Mouse (Mus musculus) stomach, embryonic 15.5 days (tissue): ENCODE data around the gene Mapk7. TPM values are rescaled to one million over a fixed set of nuclear protein-coding genes. Genes with fewer than 3 reads are reported as not detected.

Experiments used
- ATAC-seq: fragments of 200-750 bp; cut with Nextera tagmentation; 2 replicates; pipeline ENCODE4 v1.8.0; 2017; ENCODE audit warnings: low read depth, moderate number of reproducible peaks, moderate TSS enrichment; ENCODE audit not compliant: insufficient read depth, low FRiP score
- H3K27ac ChIP-seq: fragments of 300-500 bp; sonication (generic); 2 replicates; pipeline ENCODE4 v1.5.1; 2015; ENCODE audit warnings: mild to moderate bottlenecking, inconsistent platforms
- H3K27me3 ChIP-seq: fragments of 300-500 bp; sonication (generic); replicated peaks from 2 replicates; pipeline ENCODE4 v1.6.1; 2015; ENCODE audit warnings: inconsistent platforms
- H3K36me3 ChIP-seq: fragments of 300-500 bp; sonication (generic); 2 replicates; pipeline ENCODE4 v1.6.1; 2015; ENCODE audit warnings: inconsistent platforms
- H3K4me1 ChIP-seq: fragments of 300-500 bp; sonication (generic); 2 replicates; pipeline ENCODE4 v1.6.1; 2015; ENCODE audit warnings: inconsistent platforms
- H3K4me2 ChIP-seq: fragments of 300-500 bp; sonication (generic); 2 replicates; pipeline ENCODE4 v1.6.1; 2015; ENCODE audit warnings: mild to moderate bottlenecking, inconsistent platforms
- H3K4me3 ChIP-seq: fragments of 300-500 bp; sonication (generic); replicated peaks from 2 replicates; pipeline ENCODE4 v1.5.1; 2015; ENCODE audit warnings: inconsistent platforms
- H3K9ac ChIP-seq: fragments of 300-500 bp; sonication (generic); 2 replicates; pipeline ENCODE4 v1.6.1; 2015; ENCODE audit warnings: inconsistent platforms
- H3K9me3 ChIP-seq: fragments of 300-500 bp; sonication (generic); 2 replicates; pipeline ENCODE4 v1.6.1; 2016; ENCODE audit warnings: inconsistent platforms
- WGBS: fragments of 180-500 bp; shearing (Covaris S2); methylation state at CpG from one replicate; pipeline ENCODE4 v1.1.7; 2015; 5-methylcytosine and 5-hydroxymethylcytosine counted together
- polyA plus RNA-seq: library from polyadenylated mRNA; unstranded; fragments of >200 nt; fragmentation: Nextera tagmentation; extraction: Ambion mirVana; gene quantifications from 2 replicates; pipeline ENCODE4 v1.2.1, GENCODE M21; 2015

Mapk7 gene
- polyA plus RNA-seq, result 47.1 and 50.8 TPM in 2 replicates

- peak within 1 kb of the TSS; percentile 86 for H3K27ac ChIP-seq
- ATAC-seq, result peak; percentile 91
- H3K4me1 ChIP-seq, result peaks cover 12% of the 10 kb centered on the region; the same call in 1 of the 2 replicates
- under 1% methylated on average over 59 of the region's 62 CpGs for WGBS
- H3K4me2 ChIP-seq, result peak within 1 kb of the TSS; percentile 62
- peak within 1 kb of the TSS; percentile 57 for H3K4me3 ChIP-seq
- peaks cover 20% of the 10 kb centered on the region for H3K36me3 ChIP-seq
- no peaks in the 10 kb centered on the region for H3K9me3 ChIP-seq
- peak within 1 kb of the TSS; percentile 47 for H3K9ac ChIP-seq
- no peaks in the 10 kb centered on the region for H3K27me3 ChIP-seq
These were observed at the start of gene Mapk7 for GRCm38 (mm10) chr11:61494129-61494997. Gene Mapk7, minus strand, starts transcription at chr11:61494406.

- WGBS, result 80% methylated on average over 2 of the region's 2 CpGs
- Histone ChIP-seq H3K9me3 (no peaks in the 10 kb centered on the region), H3K27ac (no peak overlapping the region), H3K27me3 (no peaks in the 10 kb centered on the region), H3K4me1 (no peaks in the 10 kb centered on the region), H3K9ac (no peak overlapping the region), H3K4me3 (no peak overlapping the region), H3K4me2 (no peak overlapping the region), H3K36me3 (peaks cover 2% of the 10 kb centered on the region; the same call in 1 of the 2 replicates)
- ATAC-seq, result no peak
These were observed 46.9 kb upstream of the Mapk7 start for GRCm38 (mm10) chr11:61541106-61541505.

- ATAC-seq, result no peak
- H3K4me1 ChIP-seq, result no peaks in the 10 kb centered on the region
- H3K4me3 ChIP-seq, result no peak overlapping the region
- no peak overlapping the region for H3K27ac ChIP-seq
- no peak overlapping the region for H3K9ac ChIP-seq
- no peak overlapping the region for H3K4me2 ChIP-seq
- H3K36me3 ChIP-seq, result 0 out of 2 replicates have a peak, but pooled peaks cover 2% of the 10 kb centered on the region
- 77% methylated on average over 7 of the region's 7 CpGs for WGBS
- H3K9me3 ChIP-seq, result no peaks in the 10 kb centered on the region
- H3K27me3 ChIP-seq, result no peaks in the 10 kb centered on the region
These were observed 46.4 kb upstream of the Mapk7 start for GRCm38 (mm10) chr11:61540642-61541041.

GRCm38 (mm10) chr11:61537362-61537761 is 43.2 kb upstream of the Mapk7 start:
- ATAC-seq, result no peak
- Histone ChIP-seq H3K27ac (no peak overlapping the region), H3K4me3 (no peak overlapping the region), H3K27me3 (no peaks in the 10 kb centered on the region), H3K9ac (no peak overlapping the region), H3K9me3 (no peaks in the 10 kb centered on the region), H3K4me1 (no peaks in the 10 kb centered on the region), H3K36me3 (0 out of 2 replicates have a peak, but pooled peaks cover 3% of the 10 kb centered on the region), H3K4me2 (no peak overlapping the region)
- WGBS, result 78% methylated on average over 3 of the region's 3 CpGs

- H3K27me3 ChIP-seq, result no peaks in the 10 kb centered on the region
- 0 out of 2 replicates have a peak, but pooled peaks cover 3% of the 10 kb centered on the region for H3K36me3 ChIP-seq
- no peak overlapping the region for H3K4me2 ChIP-seq
- no peak overlapping the region for H3K27ac ChIP-seq
- no peak overlapping the region for H3K9ac ChIP-seq
- WGBS, result 39% methylated on average over 3 of the region's 3 CpGs
- no peaks in the 10 kb centered on the region for H3K9me3 ChIP-seq
- no peak for ATAC-seq
- no peaks in the 10 kb centered on the region for H3K4me1 ChIP-seq
- no peak overlapping the region for H3K4me3 ChIP-seq
These were observed 42.7 kb upstream of the Mapk7 start for GRCm38 (mm10) chr11:61536952-61537351.

GRCm38 (mm10) chr11:61535530-61535929 is 41.3 kb upstream of the Mapk7 start:
- no peak for ATAC-seq
- Histone ChIP-seq H3K4me2 (no peak overlapping the region), H3K4me1 (no peaks in the 10 kb centered on the region), H3K36me3 (0 out of 2 replicates have a peak, but pooled peaks cover 3% of the 10 kb centered on the region), H3K27me3 (no peaks in the 10 kb centered on the region), H3K4me3 (no peak overlapping the region), H3K27ac (no peak overlapping the region), H3K9ac (no peak overlapping the region), H3K9me3 (no peaks in the 10 kb centered on the region)
- WGBS, result 47% methylated on average over 1 of the region's 1 CpGs

- Histone ChIP-seq H3K27ac (no peak overlapping the region), H3K9ac (no peak overlapping the region), H3K4me2 (no peak overlapping the region), H3K36me3 (peaks cover 3% of the 10 kb centered on the region; the same call in 1 of the 2 replicates), H3K4me1 (no peaks in the 10 kb centered on the region), H3K4me3 (no peak overlapping the region), H3K27me3 (no peaks in the 10 kb centered on the region), H3K9me3 (no peaks in the 10 kb centered on the region)
- WGBS, result 80% methylated on average over 5 of the region's 5 CpGs
- ATAC-seq, result no peak; the same call in 1 of the 2 replicates
These were observed 39.4 kb upstream of the Mapk7 start for GRCm38 (mm10) chr11:61533571-61533970.

- Histone ChIP-seq H3K9ac (no peak overlapping the region), H3K4me1 (no peaks in the 10 kb centered on the region), H3K4me2 (no peak overlapping the region), H3K27ac (no peak overlapping the region), H3K9me3 (no peaks in the 10 kb centered on the region), H3K36me3 (peaks cover 3% of the 10 kb centered on the region; the same call in 1 of the 2 replicates), H3K4me3 (no peak overlapping the region), H3K27me3 (no peaks in the 10 kb centered on the region)
- no peak for ATAC-seq
- 91% methylated on average over 2 of the region's 2 CpGs for WGBS
These were observed 38.6 kb upstream of the Mapk7 start for GRCm38 (mm10) chr11:61532820-61533219.

GRCm38 (mm10) chr11:61529268-61529713 is 35.1 kb upstream of the Mapk7 start:
- H3K4me1 ChIP-seq, result no peaks in the 10 kb centered on the region
- H3K27me3 ChIP-seq, result no peaks in the 10 kb centered on the region
- no peak overlapping the region for H3K9ac ChIP-seq
- no peaks in the 10 kb centered on the region; the same call in 1 of the 2 replicates for H3K36me3 ChIP-seq
- H3K4me3 ChIP-seq, result no peak overlapping the region
- no peak overlapping the region for H3K4me2 ChIP-seq
- no peak; the same call in 1 of the 2 replicates for ATAC-seq
- H3K27ac ChIP-seq, result no peak overlapping the region
- H3K9me3 ChIP-seq, result no peaks in the 10 kb centered on the region
- 55% methylated on average over 4 of the region's 4 CpGs for WGBS

GRCm38 (mm10) chr11:61526872-61527271 is 32.7 kb upstream of the Mapk7 start:
- no peak overlapping the region for H3K9ac ChIP-seq
- no peaks in the 10 kb centered on the region for H3K4me1 ChIP-seq
- no peaks in the 10 kb centered on the region for H3K9me3 ChIP-seq
- no peak overlapping the region for H3K4me2 ChIP-seq
- no peak for ATAC-seq
- no peak overlapping the region for H3K4me3 ChIP-seq
- no peaks in the 10 kb centered on the region; the same call in 1 of the 2 replicates for H3K36me3 ChIP-seq
- no peaks in the 10 kb centered on the region for H3K27me3 ChIP-seq
- 89% methylated on average over 1 of the region's 1 CpGs for WGBS
- no peak overlapping the region for H3K27ac ChIP-seq

GRCm38 (mm10) chr11:61519484-61520107 is 25.4 kb upstream of the Mapk7 start:
- 90% methylated on average over 3 of the region's 3 CpGs for WGBS
- no peaks in the 10 kb centered on the region for H3K9me3 ChIP-seq

GRCm38 (mm10) chr11:61518871-61519270 is 24.7 kb upstream of the Mapk7 start:
- WGBS, result 83% methylated on average over 3 of the region's 3 CpGs
- H3K36me3 ChIP-seq, result peaks cover 11% of the 10 kb centered on the region
- H3K27me3 ChIP-seq, result no peaks in the 10 kb centered on the region
- no peak overlapping the region for H3K4me2 ChIP-seq
- H3K4me3 ChIP-seq, result no peak overlapping the region
- H3K9ac ChIP-seq, result no peak overlapping the region
- H3K4me1 ChIP-seq, result no peaks in the 10 kb centered on the region
- H3K9me3 ChIP-seq, result no peaks in the 10 kb centered on the region
- H3K27ac ChIP-seq, result no peak overlapping the region
- no peak for ATAC-seq

More at GRCm38 (mm10) chr11:61519484-61520107, 25.4 kb upstream of the Mapk7 start:
- no peaks in the 10 kb centered on the region for H3K4me1 ChIP-seq
- ATAC-seq, result no peak
- H3K27ac ChIP-seq, result no peak overlapping the region
- peaks cover 11% of the 10 kb centered on the region for H3K36me3 ChIP-seq
- no peak overlapping the region for H3K4me3 ChIP-seq
- H3K4me2 ChIP-seq, result no peak overlapping the region
- no peaks in the 10 kb centered on the region for H3K27me3 ChIP-seq
- no peak overlapping the region for H3K9ac ChIP-seq
